Mouse (Mus musculus): Measurements from ENCODE around the gene Dlg2. TPM values are rescaled to one million over a fixed set of nuclear protein-coding genes. Genes with fewer than 3 reads are reported as not detected.

Dlg2 gene
- total and polyA plus RNA-seq, 3 experiments = 0.72 to 1.9 (median 1.7) TPM

- intact Hi-C loops (cut with DNase I) = no loop called here
- 1% methylated on average over 34 of the region's 34 CpGs for WGBS
- no peak overlapping the region for H3K27ac ChIP-seq
- peaks cover 2% of the 10 kb centered on the region for H3K27me3 ChIP-seq (ENCODE audit: control insufficient read depth, insufficient read depth, low read length)
- no peaks in the 10 kb centered on the region for H3K79me2 ChIP-seq (replicated peaks; ENCODE audit: control insufficient read depth, insufficient read depth, low read length)
- H3K36me3 ChIP-seq (ENCODE audit: control insufficient read depth, insufficient read depth, low read length) = no peaks in the 10 kb centered on the region
- no peak for DNase-seq
- TF ChIP-seq CTCF (IDR thresholded peaks at IDR 0.05) (no peak), EP300 (IDR thresholded peaks at IDR 0.05; ENCODE audit: insufficient read depth, low read depth, low read length) (no peak), POLR2A (IDR thresholded peaks at IDR 0.05; ENCODE audit: insufficient read depth, low read depth, low read length) (no peak)
- no peak overlapping the region for H3K4me3 ChIP-seq
- no peak overlapping the region for H3K9ac ChIP-seq (ENCODE audit: low read depth, low read length)
- H3K4me1 ChIP-seq (ENCODE audit: control insufficient read depth, insufficient read depth, low read length) = no peaks in the 10 kb centered on the region; the same call in 1 of the 2 replicates
These were observed 785.8 kb downstream of the Dlg2 start for GRCm38 (mm10) chr7:91262031-91262951.

DNA sequence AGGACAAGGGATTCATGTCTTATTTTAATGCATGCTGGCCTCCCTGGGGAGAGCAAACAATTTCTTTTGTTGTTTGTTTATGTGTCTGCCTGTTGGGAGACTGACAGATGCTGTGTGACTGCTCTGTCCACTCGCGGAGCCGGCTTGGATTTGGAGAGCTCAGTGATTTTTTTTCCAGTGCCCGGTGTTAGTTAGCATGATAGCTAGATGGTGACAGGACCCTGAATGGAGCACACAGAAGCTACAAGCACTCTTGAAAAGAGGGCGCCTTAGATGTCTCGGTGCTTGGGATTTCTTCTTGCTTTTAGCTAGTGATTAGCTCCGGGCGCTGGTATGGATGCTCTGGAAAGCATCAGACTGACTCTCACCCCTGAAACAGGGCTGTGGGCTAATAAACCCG, 786.5 kb downstream of the Dlg2 start:
- no peak overlapping the region for H3K27ac ChIP-seq
- WGBS = 8% methylated on average over 9 of the region's 9 CpGs
- no peaks in the 10 kb centered on the region for H3K36me3 ChIP-seq (ENCODE audit: control insufficient read depth, insufficient read depth, low read length)
- no peak for DNase-seq
- intact Hi-C loops (cut with DNase I) = no loop called here
- no peaks in the 10 kb centered on the region; the same call in 1 of the 2 replicates for H3K4me1 ChIP-seq (ENCODE audit: control insufficient read depth, insufficient read depth, low read length)
- H3K4me3 ChIP-seq = no peak overlapping the region
- no peaks in the 10 kb centered on the region for H3K79me2 ChIP-seq (replicated peaks; ENCODE audit: control insufficient read depth, insufficient read depth, low read length)
- peaks cover 2% of the 10 kb centered on the region for H3K27me3 ChIP-seq (ENCODE audit: control insufficient read depth, insufficient read depth, low read length)
- TF ChIP-seq CTCF (IDR thresholded peaks at IDR 0.05) (no peak), POLR2A (IDR thresholded peaks at IDR 0.05; ENCODE audit: insufficient read depth, low read depth, low read length) (no peak)
- H3K9ac ChIP-seq (ENCODE audit: low read depth, low read length) = no peak overlapping the region

DNA sequence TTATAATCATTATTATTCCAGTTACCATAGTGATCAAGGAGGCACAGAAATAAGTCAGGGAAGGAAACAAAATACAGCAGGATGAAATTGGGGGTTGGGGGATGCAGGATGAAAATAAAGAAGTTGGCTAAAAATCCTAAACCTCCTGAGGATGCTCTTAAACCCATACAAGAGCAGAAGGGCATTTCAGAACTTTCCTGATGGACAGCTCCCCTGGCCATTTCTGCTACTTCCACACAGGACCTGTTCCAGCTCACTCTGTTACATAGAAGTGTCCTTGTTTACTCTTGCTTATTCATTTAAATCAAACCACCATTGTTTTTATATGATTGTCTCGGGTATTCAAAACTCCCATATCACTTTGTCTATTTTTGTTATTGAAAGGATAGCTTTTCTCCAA, 791.3 kb downstream of the Dlg2 start:
- H3K27me3 ChIP-seq (ENCODE audit: control insufficient read depth, insufficient read depth, low read length) = no peaks in the 10 kb centered on the region; the same call in 1 of the 2 replicates
- no peaks in the 10 kb centered on the region for H3K36me3 ChIP-seq (ENCODE audit: control insufficient read depth, insufficient read depth, low read length)
- no peaks in the 10 kb centered on the region for H3K79me2 ChIP-seq (replicated peaks; ENCODE audit: control insufficient read depth, insufficient read depth, low read length)
- H3K9ac ChIP-seq (ENCODE audit: low read depth, low read length) = no peak overlapping the region
- intact Hi-C loops (cut with DNase I) = no loop called here
- no peak overlapping the region for H3K4me3 ChIP-seq
- DNase-seq = no peak
- no peaks in the 10 kb centered on the region for H3K4me1 ChIP-seq (ENCODE audit: control insufficient read depth, insufficient read depth, low read length)
- 11% methylated on average over 1 of the region's 1 CpGs for WGBS
- TF ChIP-seq EP300 (IDR thresholded peaks at IDR 0.05; ENCODE audit: insufficient read depth, low read depth, low read length) (no peak), CTCF (IDR thresholded peaks at IDR 0.05) (no peak), POLR2A (IDR thresholded peaks at IDR 0.05; ENCODE audit: insufficient read depth, low read depth, low read length) (no peak)
- no peak overlapping the region for H3K27ac ChIP-seq

DNA sequence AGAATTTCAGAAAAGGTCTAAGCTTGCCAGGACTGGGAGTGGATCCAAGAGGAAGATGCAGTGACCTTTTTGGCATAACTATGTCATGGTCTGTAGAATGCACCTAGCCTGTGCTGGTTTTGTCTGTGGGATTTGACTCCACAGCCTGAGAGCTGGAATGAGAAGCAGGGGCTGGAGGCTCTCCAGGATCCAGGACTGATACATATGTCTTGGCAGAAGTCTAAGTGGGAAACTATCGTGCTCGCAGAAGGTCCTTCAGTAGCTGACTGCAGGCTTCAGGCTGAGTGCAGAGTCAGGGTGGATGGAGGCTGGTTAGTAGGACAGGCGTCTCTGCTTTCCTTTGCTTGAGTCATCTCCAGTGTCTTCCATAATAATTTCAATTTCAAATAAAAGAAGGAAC, 807.7 kb downstream of the Dlg2 start:
- no peak for TF ChIP-seq CTCF (IDR thresholded peaks at IDR 0.05)
- no peak for TF ChIP-seq EP300 (IDR thresholded peaks at IDR 0.05; ENCODE audit: insufficient read depth, low read depth, low read length)
- TF ChIP-seq POLR2A (IDR thresholded peaks at IDR 0.05; ENCODE audit: insufficient read depth, low read depth, low read length) = no peak
- H3K4me1 ChIP-seq (ENCODE audit: control insufficient read depth, insufficient read depth, low read length) = no peaks in the 10 kb centered on the region
- WGBS = 80% methylated on average over 3 of the region's 3 CpGs
- H3K4me3 ChIP-seq = no peak overlapping the region
- H3K9ac ChIP-seq (ENCODE audit: low read depth, low read length) = no peak overlapping the region
- H3K27me3 ChIP-seq (ENCODE audit: control insufficient read depth, insufficient read depth, low read length) = no peaks in the 10 kb centered on the region
- H3K36me3 ChIP-seq (ENCODE audit: control insufficient read depth, insufficient read depth, low read length) = no peaks in the 10 kb centered on the region
- no peak overlapping the region for H3K27ac ChIP-seq
- no peak for DNase-seq
- intact Hi-C loops (cut with DNase I) = no loop called here
- no peaks in the 10 kb centered on the region for H3K79me2 ChIP-seq (replicated peaks; ENCODE audit: control insufficient read depth, insufficient read depth, low read length)

GRCm38 (mm10) chr7:91288324-91288723, 811.9 kb downstream of the Dlg2 start:
- TF ChIP-seq POLR2A (IDR thresholded peaks at IDR 0.05; ENCODE audit: insufficient read depth, low read depth, low read length) (no peak), EP300 (IDR thresholded peaks at IDR 0.05; ENCODE audit: insufficient read depth, low read depth, low read length) (no peak), CTCF (IDR thresholded peaks at IDR 0.05) (no peak)
- Histone ChIP-seq H3K36me3 (ENCODE audit: control insufficient read depth, insufficient read depth, low read length) (no peaks in the 10 kb centered on the region), H3K27ac (no peak overlapping the region), H3K27me3 (ENCODE audit: control insufficient read depth, insufficient read depth, low read length) (no peaks in the 10 kb centered on the region), H3K4me1 (ENCODE audit: control insufficient read depth, insufficient read depth, low read length) (no peaks in the 10 kb centered on the region), H3K9ac (ENCODE audit: low read depth, low read length) (no peak overlapping the region), H3K4me3 (no peak overlapping the region), H3K79me2 (replicated peaks; ENCODE audit: control insufficient read depth, insufficient read depth, low read length) (no peaks in the 10 kb centered on the region)
- intact Hi-C loops (cut with DNase I) = no loop called here
- DNase-seq = no peak
- 66% methylated on average over 3 of the region's 3 CpGs for WGBS

GRCm38 (mm10) chr7:91296127-91296526, 819.7 kb downstream of the Dlg2 start:
- intact Hi-C loops (cut with DNase I) = no loop called here
- WGBS = 60% methylated on average over 2 of the region's 2 CpGs
- no peaks in the 10 kb centered on the region for H3K79me2 ChIP-seq (replicated peaks; ENCODE audit: control insufficient read depth, insufficient read depth, low read length)

More at GRCm38 (mm10) chr7:91296127-91296526, 819.7 kb downstream of the Dlg2 start:
- DNase-seq = no peak
- no peaks in the 10 kb centered on the region for H3K36me3 ChIP-seq (ENCODE audit: control insufficient read depth, insufficient read depth, low read length)
- no peaks in the 10 kb centered on the region for H3K4me1 ChIP-seq (ENCODE audit: control insufficient read depth, insufficient read depth, low read length)
- H3K4me3 ChIP-seq = no peak overlapping the region
- H3K27me3 ChIP-seq (ENCODE audit: control insufficient read depth, insufficient read depth, low read length) = no peaks in the 10 kb centered on the region
- H3K27ac ChIP-seq = no peak overlapping the region
- TF ChIP-seq POLR2A (IDR thresholded peaks at IDR 0.05; ENCODE audit: insufficient read depth, low read depth, low read length) = no peak
- no peak for TF ChIP-seq CTCF (IDR thresholded peaks at IDR 0.05)
- no peak for TF ChIP-seq EP300 (IDR thresholded peaks at IDR 0.05; ENCODE audit: insufficient read depth, low read depth, low read length)
- no peak overlapping the region for H3K9ac ChIP-seq (ENCODE audit: low read depth, low read length)
